Mouse (Mus musculus) heart, embryonic 14.5 days (tissue): ENCODE measurements around the gene Micall1. TPM values are rescaled to one million over a fixed set of nuclear protein-coding genes. Genes with fewer than 3 reads are reported as not detected.

Experiments
- ATAC-seq: fragments of 200-750 bp; cut with Nextera tagmentation; 2 replicates; pipeline ENCODE4 v1.8.0; 2017; ENCODE audit warnings: low read depth, moderate TSS enrichment; ENCODE audit not compliant: insufficient number of reproducible peaks, insufficient read depth, low FRiP score
- H3K27ac ChIP-seq, 2 experiments: fragments of 200-500 bp in 1 of 2; fragments of 300-500 bp in 1 of 2; sonication (generic) in 1 of 2; replicated peaks in 1 of 2; 2 replicates each; pipeline ENCODE4 v1.5.1; 2012 to 2014; ENCODE audit warnings: low read depth in 2 of 2, low read length in 2 of 2, control low read depth in 1 of 2, mild to moderate bottlenecking in 1 of 2, mixed read lengths in 1 of 2; ENCODE audit not compliant: control insufficient read depth in 1 of 2, insufficient read depth in 1 of 2
- H3K27me3 ChIP-seq: fragments of 300-500 bp; sonication (generic); 2 replicates; pipeline ENCODE4 v1.6.1; 2014; ENCODE audit warnings: mild to moderate bottlenecking, low read length, control low read depth; ENCODE audit not compliant: control insufficient read depth, insufficient read depth
- H3K36me3 ChIP-seq: fragments of 300-500 bp; sonication (generic); 2 replicates; pipeline ENCODE4 v1.6.1; 2014; ENCODE audit warnings: mild to moderate bottlenecking, control low read depth, low read length, mixed read lengths; ENCODE audit not compliant: control insufficient read depth, insufficient read depth
- H3K4me1 ChIP-seq, 2 experiments: fragments of 200-500 bp in 1 of 2; fragments of 300-500 bp in 1 of 2; sonication (generic) in 1 of 2; 2 replicates each; pipeline ENCODE4 v1.6.1; 2012 to 2014; ENCODE audit warnings: low read length in 2 of 2, control low read depth in 1 of 2, mixed read lengths in 1 of 2; ENCODE audit not compliant: control insufficient read depth in 2 of 2, insufficient read depth in 2 of 2
- H3K4me2 ChIP-seq: fragments of 300-500 bp; sonication (generic); 2 replicates; pipeline ENCODE4 v1.6.1; 2014; ENCODE audit warnings: mild to moderate bottlenecking, low read length
- H3K4me3 ChIP-seq, 2 experiments: fragments of 200-500 bp in 1 of 2; fragments of 300-500 bp in 1 of 2; sonication (generic) in 1 of 2; 2 replicates each; pipeline ENCODE4 v1.5.1; 2012 to 2014; ENCODE audit warnings: low read length in 2 of 2, mild to moderate bottlenecking in 2 of 2, control low read depth in 1 of 2, low read depth in 1 of 2, moderate library complexity in 1 of 2; ENCODE audit not compliant: control insufficient read depth in 1 of 2, insufficient read depth in 1 of 2
- H3K9ac ChIP-seq: fragments of 300-500 bp; sonication (generic); 2 replicates; pipeline ENCODE4 v1.6.1; 2014; ENCODE audit warnings: mild to moderate bottlenecking, low read length
- H3K9me3 ChIP-seq: fragments of 300-500 bp; sonication (generic); 2 replicates; pipeline ENCODE4 v1.6.1; 2016; ENCODE audit warnings: low read length, control low read depth; ENCODE audit not compliant: control insufficient read depth
- WGBS: fragments of 180-500 bp; shearing (Covaris S2); extraction: QIAGEN DNeasy Blood & Tissue Kit; methylation state at CpG from one replicate; pipeline ENCODE4 v1.1.7; 2014; 5-methylcytosine and 5-hydroxymethylcytosine counted together
- polyA plus RNA-seq: library from polyadenylated mRNA; unstranded; fragments of >200 nt; fragmentation: Nextera tagmentation; extraction: Ambion mirVana; gene quantifications from 2 replicates; pipeline ENCODE4 v1.2.1, GENCODE M21; 2014

Gene Micall1
- polyA plus RNA-seq, 1 experiment from 2014 or later: 20.2 TPM

DNA sequence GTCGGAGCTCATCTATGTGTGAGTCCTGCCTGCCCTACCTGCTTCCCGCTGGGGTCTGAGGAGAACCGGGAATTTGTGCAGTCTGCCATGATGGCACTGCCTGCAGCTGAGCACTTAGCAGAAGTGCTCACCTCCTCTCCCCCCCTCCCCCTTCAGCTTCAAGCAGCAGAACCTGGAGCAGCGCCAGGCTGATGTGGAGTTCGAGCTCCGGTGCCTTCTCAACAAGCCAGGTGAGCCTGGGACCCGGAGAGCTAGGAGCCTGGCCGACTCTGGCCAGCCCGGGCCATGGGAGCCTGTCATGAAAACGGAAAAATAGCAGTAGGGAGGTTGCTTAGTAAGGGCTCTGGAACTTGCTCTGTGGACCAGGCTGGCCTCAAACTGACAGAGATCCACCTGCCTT, 22.1 kb downstream of the Micall1 start:
- WGBS: 60% methylated on average over 10 of the region's 10 CpGs
- peaks cover 0 to 6% of the 10 kb centered on the region in 2 experiments; a peak in 1 of 4 replicates for H3K4me1 ChIP-seq
- H3K4me2 ChIP-seq: no peak overlapping the region
- no peak for ATAC-seq
- no peak overlapping the region for H3K9ac ChIP-seq
- no peaks in the 10 kb centered on the region for H3K9me3 ChIP-seq
- peaks cover 92% of the 10 kb centered on the region for H3K36me3 ChIP-seq
- H3K27me3 ChIP-seq: no peaks in the 10 kb centered on the region
- 0 out of 4 replicates have a peak overlapping the region, but pooled peaks of 1 of the 2 experiments have one; percentile 8 for H3K27ac ChIP-seq
- no peak overlapping the region for H3K4me3 ChIP-seq

DNA sequence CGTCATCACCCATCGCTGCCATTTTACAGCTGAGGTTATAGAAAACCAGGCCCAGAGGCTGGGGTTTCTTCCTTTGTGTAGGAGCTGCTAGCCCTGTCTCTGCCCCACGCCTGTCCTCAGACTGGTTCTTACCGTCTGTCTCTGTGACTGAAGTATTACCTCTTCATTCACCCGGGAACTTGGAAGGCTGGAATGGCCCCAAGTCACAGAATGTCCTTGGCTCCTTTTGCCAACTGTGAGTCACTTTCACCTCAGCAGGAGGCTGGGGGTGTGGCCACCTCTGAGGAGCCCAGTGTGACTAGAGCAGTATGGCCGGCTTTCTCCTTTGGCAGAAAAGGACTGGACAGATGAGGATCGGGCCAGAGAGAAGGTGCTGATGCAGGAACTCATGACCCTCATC, 22.7 kb downstream of the Micall1 start:
- peaks cover 0 to 6% of the 10 kb centered on the region in 2 experiments; a peak in 1 of 4 replicates for H3K4me1 ChIP-seq
- peak overlapping the region in 1 of 2 experiments; percentile 8; a peak in 1 of 4 replicates for H3K27ac ChIP-seq
- 59% methylated on average over 7 of the region's 7 CpGs for WGBS
- H3K9me3 ChIP-seq: no peaks in the 10 kb centered on the region
- H3K36me3 ChIP-seq: peaks cover 86% of the 10 kb centered on the region
- H3K27me3 ChIP-seq: no peaks in the 10 kb centered on the region
- H3K9ac ChIP-seq: no peak overlapping the region
- no peak for ATAC-seq
- no peak overlapping the region for H3K4me3 ChIP-seq
- H3K4me2 ChIP-seq: no peak overlapping the region

- WGBS: 73% methylated on average over 6 of the region's 6 CpGs
- Histone ChIP-seq H3K4me3 (no peak overlapping the region), H3K9ac (no peak overlapping the region), H3K27ac (no peak overlapping the region), H3K36me3 (peaks cover 68% of the 10 kb centered on the region), H3K27me3 (no peaks in the 10 kb centered on the region), H3K9me3 (no peaks in the 10 kb centered on the region), H3K4me1 (peaks cover 5 to 7% of the 10 kb centered on the region in 2 experiments; a peak in 2 of 4 replicates), H3K4me2 (no peak overlapping the region)
- ATAC-seq: no peak
These were observed 24.5 kb downstream of the Micall1 start for GRCm38 (mm10) chr15:79133191-79133661.

GRCm38 (mm10) chr15:79134496-79135270, 26.0 kb downstream of the Micall1 start:
- Histone ChIP-seq H3K27ac (no peak overlapping the region), H3K9me3 (no peaks in the 10 kb centered on the region), H3K27me3 (no peaks in the 10 kb centered on the region), H3K4me3 (no peak overlapping the region), H3K36me3 (peaks cover 55% of the 10 kb centered on the region), H3K4me1 (peaks cover 5 to 7% of the 10 kb centered on the region in 2 experiments; a peak in 2 of 4 replicates), H3K4me2 (no peak overlapping the region), H3K9ac (no peak overlapping the region)
- ATAC-seq: no peak
- WGBS: 82% methylated on average over 9 of the region's 9 CpGs

- Histone ChIP-seq H3K27me3 (no peaks in the 10 kb centered on the region), H3K4me3 (no peak overlapping the region), H3K9me3 (no peaks in the 10 kb centered on the region), H3K36me3 (peaks cover 48% of the 10 kb centered on the region), H3K27ac (no peak overlapping the region), H3K9ac (no peak overlapping the region), H3K4me1 (peaks cover 7 to 8% of the 10 kb centered on the region in 2 experiments; a peak in 3 of 4 replicates), H3K4me2 (no peak overlapping the region)
- 68% methylated on average over 9 of the region's 9 CpGs for WGBS
- ATAC-seq: no peak
These were observed 26.6 kb downstream of the Micall1 start for GRCm38 (mm10) chr15:79135332-79135731.

GRCm38 (mm10) chr15:79135783-79136575, 27.3 kb downstream of the Micall1 start:
- no peak for ATAC-seq
- 75% methylated on average over 11 of the region's 11 CpGs for WGBS

GRCm38 (mm10) chr15:79139640-79140039, 30.9 kb downstream of the Micall1 start:
- 57% methylated on average over 10 of the region's 10 CpGs for WGBS
- Histone ChIP-seq H3K36me3 (peaks cover 10% of the 10 kb centered on the region), H3K27ac (no peak overlapping the region), H3K4me3 (no peak overlapping the region), H3K4me1 (peaks cover 2 to 21% of the 10 kb centered on the region in 2 experiments; a peak in 3 of 4 replicates), H3K4me2 (no peak overlapping the region), H3K9ac (no peak overlapping the region), H3K9me3 (no peaks in the 10 kb centered on the region), H3K27me3 (no peaks in the 10 kb centered on the region)
- ATAC-seq: no peak

More at GRCm38 (mm10) chr15:79135783-79136575, 27.3 kb downstream of the Micall1 start:
- H3K36me3 ChIP-seq: peaks cover 42% of the 10 kb centered on the region
- H3K27me3 ChIP-seq: no peaks in the 10 kb centered on the region
- no peak overlapping the region for H3K4me2 ChIP-seq
- peaks cover 5 to 12% of the 10 kb centered on the region in 2 experiments; a peak in 3 of 4 replicates for H3K4me1 ChIP-seq
- H3K9me3 ChIP-seq: no peaks in the 10 kb centered on the region
- H3K27ac ChIP-seq: no peak overlapping the region
- no peak overlapping the region for H3K9ac ChIP-seq
- no peak overlapping the region for H3K4me3 ChIP-seq
